Mouse (Mus musculus): ENCODE measurements around the gene Gm43064. TPM values are rescaled to one million over a fixed set of nuclear protein-coding genes. Genes with fewer than 3 reads are reported as not detected.

The Gm43064 gene
- polyA plus RNA-seq, 1 experiment: not detected

GRCm38 (mm10) chr3:103864200-103864599 lies 54.8 kb downstream of the Gm43064 start:
- Histone ChIP-seq H3K4me3 (replicated peaks; ENCODE audit: control insufficient read depth, low read depth, low read length) (no peak overlapping the region), H3K4me1 (ENCODE audit: control insufficient read depth, insufficient read depth, low read length) (no peaks in the 10 kb centered on the region; the same call in 1 of the 2 replicates), H3K27ac (ENCODE audit: control insufficient read depth, insufficient read depth, low read depth, low read length, poor library complexity) (no peak overlapping the region)
- TF ChIP-seq CTCF (IDR thresholded peaks at IDR 0.05; ENCODE audit: control insufficient read depth, insufficient read depth, low read length) (no peak), POLR2A (IDR thresholded peaks at IDR 0.05; ENCODE audit: borderline replicate concordance, control insufficient read depth, low read depth, low read length) (no peak)
- 81% methylated on average over 6 of the region's 6 CpGs for WGBS

GRCm38 (mm10) chr3:103867424-103867971 lies 58.1 kb downstream of the Gm43064 start:
- 68% methylated on average over 5 of the region's 5 CpGs for WGBS
- H3K27ac ChIP-seq (ENCODE audit: control insufficient read depth, insufficient read depth, low read depth, low read length, poor library complexity): peak overlapping the region; percentile 28; the same call in 1 of the 2 replicates
- no peak overlapping the region for H3K4me3 ChIP-seq (replicated peaks; ENCODE audit: control insufficient read depth, low read depth, low read length)
- TF ChIP-seq POLR2A (IDR thresholded peaks at IDR 0.05; ENCODE audit: borderline replicate concordance, control insufficient read depth, low read depth, low read length) (no peak), CTCF (IDR thresholded peaks at IDR 0.05; ENCODE audit: control insufficient read depth, insufficient read depth, low read length) (no peak)
- H3K4me1 ChIP-seq (ENCODE audit: control insufficient read depth, insufficient read depth, low read length): no peaks in the 10 kb centered on the region; the same call in 1 of the 2 replicates

GRCm38 (mm10) chr3:103868008-103868407 lies 58.6 kb downstream of the Gm43064 start:
- Histone ChIP-seq H3K4me1 (ENCODE audit: control insufficient read depth, insufficient read depth, low read length) (peaks cover 2% of the 10 kb centered on the region), H3K27ac (ENCODE audit: control insufficient read depth, insufficient read depth, low read depth, low read length, poor library complexity) (peak overlapping the region; percentile 28; the same call in 1 of the 2 replicates), H3K4me3 (replicated peaks; ENCODE audit: control insufficient read depth, low read depth, low read length) (no peak overlapping the region)
- 55% methylated on average over 4 of the region's 4 CpGs for WGBS
- TF ChIP-seq CTCF (IDR thresholded peaks at IDR 0.05; ENCODE audit: control insufficient read depth, insufficient read depth, low read length): no peak
- no peak for TF ChIP-seq POLR2A (IDR thresholded peaks at IDR 0.05; ENCODE audit: borderline replicate concordance, control insufficient read depth, low read depth, low read length)

GRCm38 (mm10) chr3:103872663-103873098 lies 63.3 kb downstream of the Gm43064 start:
- H3K4me1 ChIP-seq (ENCODE audit: control insufficient read depth, insufficient read depth, low read length): peaks cover 5% of the 10 kb centered on the region
- H3K27ac ChIP-seq (ENCODE audit: control insufficient read depth, insufficient read depth, low read depth, low read length, poor library complexity): no peak overlapping the region
- H3K4me3 ChIP-seq (replicated peaks; ENCODE audit: control insufficient read depth, low read depth, low read length): no peak overlapping the region
- WGBS: 12% methylated on average over 3 of the region's 3 CpGs
- TF ChIP-seq CTCF (IDR thresholded peaks at IDR 0.05; ENCODE audit: control insufficient read depth, insufficient read depth, low read length) (no peak), POLR2A (IDR thresholded peaks at IDR 0.05; ENCODE audit: borderline replicate concordance, control insufficient read depth, low read depth, low read length) (no peak)

- Histone ChIP-seq H3K4me1 (ENCODE audit: control insufficient read depth, insufficient read depth, low read length) (peaks cover 5% of the 10 kb centered on the region), H3K27ac (ENCODE audit: control insufficient read depth, insufficient read depth, low read depth, low read length, poor library complexity) (no peak overlapping the region; the same call in 1 of the 2 replicates), H3K4me3 (replicated peaks; ENCODE audit: control insufficient read depth, low read depth, low read length) (no peak overlapping the region)
- whole genome bisulfite sequencing: 39% methylated on average over 7 of the region's 7 CpGs
- TF ChIP-seq POLR2A (IDR thresholded peaks at IDR 0.05; ENCODE audit: borderline replicate concordance, control insufficient read depth, low read depth, low read length): no peak
- no peak for TF ChIP-seq CTCF (IDR thresholded peaks at IDR 0.05; ENCODE audit: control insufficient read depth, insufficient read depth, low read length)
Observed at GRCm38 (mm10) chr3:103874329-103874728, 65.0 kb downstream of the Gm43064 start.

GRCm38 (mm10) chr3:103885946-103886345 lies 76.6 kb downstream of the Gm43064 start:
- Histone ChIP-seq H3K27ac (ENCODE audit: control insufficient read depth, insufficient read depth, low read depth, low read length, poor library complexity) (no peak overlapping the region), H3K4me3 (replicated peaks; ENCODE audit: control insufficient read depth, low read depth, low read length) (no peak overlapping the region), H3K4me1 (ENCODE audit: control insufficient read depth, insufficient read depth, low read length) (no peaks in the 10 kb centered on the region)
- TF ChIP-seq POLR2A (IDR thresholded peaks at IDR 0.05; ENCODE audit: borderline replicate concordance, control insufficient read depth, low read depth, low read length) (no peak), CTCF (IDR thresholded peaks at IDR 0.05; ENCODE audit: control insufficient read depth, insufficient read depth, low read length) (no peak)
- 75% methylated on average over 11 of the region's 11 CpGs for WGBS

GRCm38 (mm10) chr3:103887581-103887980 lies 78.2 kb downstream of the Gm43064 start:
- Histone ChIP-seq H3K4me1 (ENCODE audit: control insufficient read depth, insufficient read depth, low read length) (no peaks in the 10 kb centered on the region), H3K27ac (ENCODE audit: control insufficient read depth, insufficient read depth, low read depth, low read length, poor library complexity) (no peak overlapping the region), H3K4me3 (replicated peaks; ENCODE audit: control insufficient read depth, low read depth, low read length) (no peak overlapping the region)
- 22% methylated on average over 3 of the region's 3 CpGs for WGBS
- TF ChIP-seq CTCF (IDR thresholded peaks at IDR 0.05; ENCODE audit: control insufficient read depth, insufficient read depth, low read length): no peak
- no peak for TF ChIP-seq POLR2A (IDR thresholded peaks at IDR 0.05; ENCODE audit: borderline replicate concordance, control insufficient read depth, low read depth, low read length)

Other genes with a start within 250 kb of the Gm43064 start
- gene Syt6, start 234.3 kb upstream of the Gm43064 start, polyA plus RNA-seq (2011; ENCODE audit: insufficient read depth, insufficient read length, low replicate concordance, missing spikeins): 1.3 TPM in 1 of 2 replicates, not detected in the other
- gene Atg4a-ps, start 163.5 kb upstream of the Gm43064 start, polyA plus RNA-seq (2011; ENCODE audit: insufficient read depth, insufficient read length, low replicate concordance, missing spikeins): 1.4 and 2.0 TPM in 2 replicates
- gene Olfml3, start 71.6 kb upstream of the Gm43064 start, polyA plus RNA-seq (2011; ENCODE audit: insufficient read depth, insufficient read length, low replicate concordance, missing spikeins): 2.3 and 5.1 TPM in 2 replicates
- not detected in 2 replicates for gene Gm10964, start 70.2 kb upstream of the Gm43064 start, polyA plus RNA-seq (2011; ENCODE audit: insufficient read depth, insufficient read length, low replicate concordance, missing spikeins)
- gene Hipk1, start 18.0 kb upstream of the Gm43064 start, polyA plus RNA-seq (2011; ENCODE audit: insufficient read depth, insufficient read length, low replicate concordance, missing spikeins): 50.9 and 80.9 TPM in 2 replicates
- 9.1 and 17.6 TPM in 2 replicates for gene Dclre1b, start 129 bp upstream of the Gm43064 start, polyA plus RNA-seq (2011; ENCODE audit: insufficient read depth, insufficient read length, low replicate concordance, missing spikeins)
- gene Ap4b1, start 53 bp upstream of the Gm43064 start, polyA plus RNA-seq (2011; ENCODE audit: insufficient read depth, insufficient read length, low replicate concordance, missing spikeins): 27.7 and 34.2 TPM in 2 replicates
- 6.5 and 11.2 TPM in 2 replicates for gene Bcl2l15, start 23.0 kb downstream of the Gm43064 start, polyA plus RNA-seq (2011; ENCODE audit: insufficient read depth, insufficient read length, low replicate concordance, missing spikeins)
- 32.7 and 44.2 TPM in 2 replicates for gene Ptpn22, start 50.2 kb downstream of the Gm43064 start, polyA plus RNA-seq (2011; ENCODE audit: insufficient read depth, insufficient read length, low replicate concordance, missing spikeins)
- 5.2 and 9.3 TPM in 2 replicates for gene Rsbn1, start 104.5 kb downstream of the Gm43064 start, polyA plus RNA-seq (2011; ENCODE audit: insufficient read depth, insufficient read length, low replicate concordance, missing spikeins)
- gene Phtf1, start 158.5 kb downstream of the Gm43064 start, polyA plus RNA-seq (2011; ENCODE audit: insufficient read depth, insufficient read length, low replicate concordance, missing spikeins): 15.1 and 23.1 TPM in 2 replicates

All from bone marrow, adult 2 months (tissue).